Mouse (Mus musculus): ENCODE measurements around the gene Larp4b. TPM values are rescaled to one million over a fixed set of nuclear protein-coding genes. Genes with fewer than 3 reads are reported as not detected.

Larp4b gene
- polyA plus RNA-seq, 1 experiment from 2014 or later = 45.2 TPM

GRCm38 (mm10) chr13:9113735-9114134, 20.1 kb downstream of the Larp4b start:
- Histone ChIP-seq H3K9ac (replicated peaks; ENCODE audit: low read depth, low read length) (no peak overlapping the region), H3K27me3 (ENCODE audit: control insufficient read depth, insufficient read depth, low read length) (no peaks in the 10 kb centered on the region), H3K4me1 (ENCODE audit: control insufficient read depth, insufficient read depth, low read length) (no peaks in the 10 kb centered on the region), H3K27ac (ENCODE audit: low read depth, low read length) (no peak overlapping the region), H3K36me3 (ENCODE audit: control insufficient read depth, insufficient read depth, low read length) (no peaks in the 10 kb centered on the region), H3K4me3 (ENCODE audit: low read depth, low read length) (no peak overlapping the region), H3K4me2 (ENCODE audit: low read depth, low read length) (no peak overlapping the region), H3K9me3 (ENCODE audit: control insufficient read depth, low read length) (no peaks in the 10 kb centered on the region)
- WGBS = 95% methylated on average over 3 of the region's 3 CpGs
- ATAC-seq (ENCODE audit: low read depth) = no peak

GRCm38 (mm10) chr13:9120835-9121542, 27.3 kb downstream of the Larp4b start:
- H3K4me1 ChIP-seq (ENCODE audit: control insufficient read depth, insufficient read depth, low read length) = no peaks in the 10 kb centered on the region
- ATAC-seq (ENCODE audit: low read depth) = no peak
- 86% methylated on average over 10 of the region's 10 CpGs for WGBS
- no peak overlapping the region for H3K4me3 ChIP-seq (ENCODE audit: low read depth, low read length)
- H3K27me3 ChIP-seq (ENCODE audit: control insufficient read depth, insufficient read depth, low read length) = no peaks in the 10 kb centered on the region
- no peak overlapping the region for H3K4me2 ChIP-seq (ENCODE audit: low read depth, low read length)
- H3K36me3 ChIP-seq (ENCODE audit: control insufficient read depth, insufficient read depth, low read length) = peaks cover 16% of the 10 kb centered on the region
- H3K27ac ChIP-seq (ENCODE audit: low read depth, low read length) = no peak overlapping the region
- H3K9ac ChIP-seq (replicated peaks; ENCODE audit: low read depth, low read length) = no peak overlapping the region
- H3K9me3 ChIP-seq (ENCODE audit: control insufficient read depth, low read length) = no peaks in the 10 kb centered on the region

- no peak for ATAC-seq (ENCODE audit: low read depth)
- no peaks in the 10 kb centered on the region for H3K9me3 ChIP-seq (ENCODE audit: control insufficient read depth, low read length)
- H3K4me2 ChIP-seq (ENCODE audit: low read depth, low read length) = no peak overlapping the region
- H3K9ac ChIP-seq (replicated peaks; ENCODE audit: low read depth, low read length) = no peak overlapping the region
- H3K27ac ChIP-seq (ENCODE audit: low read depth, low read length) = no peak overlapping the region
- H3K4me1 ChIP-seq (ENCODE audit: control insufficient read depth, insufficient read depth, low read length) = no peaks in the 10 kb centered on the region
- peaks cover 16% of the 10 kb centered on the region for H3K36me3 ChIP-seq (ENCODE audit: control insufficient read depth, insufficient read depth, low read length)
- 95% methylated on average over 4 of the region's 4 CpGs for WGBS
- H3K4me3 ChIP-seq (ENCODE audit: low read depth, low read length) = no peak overlapping the region
- no peaks in the 10 kb centered on the region for H3K27me3 ChIP-seq (ENCODE audit: control insufficient read depth, insufficient read depth, low read length)
Measured at GRCm38 (mm10) chr13:9122045-9122444, 28.4 kb downstream of the Larp4b start.

- Histone ChIP-seq H3K4me2 (ENCODE audit: low read depth, low read length) (no peak overlapping the region), H3K27ac (ENCODE audit: low read depth, low read length) (no peak overlapping the region), H3K9me3 (ENCODE audit: control insufficient read depth, low read length) (no peaks in the 10 kb centered on the region), H3K36me3 (ENCODE audit: control insufficient read depth, insufficient read depth, low read length) (peaks cover 27% of the 10 kb centered on the region), H3K4me3 (ENCODE audit: low read depth, low read length) (no peak overlapping the region), H3K27me3 (ENCODE audit: control insufficient read depth, insufficient read depth, low read length) (no peaks in the 10 kb centered on the region), H3K4me1 (ENCODE audit: control insufficient read depth, insufficient read depth, low read length) (no peaks in the 10 kb centered on the region), H3K9ac (replicated peaks; ENCODE audit: low read depth, low read length) (no peak overlapping the region)
- ATAC-seq (ENCODE audit: low read depth) = no peak
- WGBS = 95% methylated on average over 7 of the region's 7 CpGs
Measured at GRCm38 (mm10) chr13:9125193-9125592, 31.5 kb downstream of the Larp4b start.

GRCm38 (mm10) chr13:9127715-9128114, 34.0 kb downstream of the Larp4b start:
- Histone ChIP-seq H3K36me3 (ENCODE audit: control insufficient read depth, insufficient read depth, low read length) (peaks cover 27% of the 10 kb centered on the region), H3K9ac (replicated peaks; ENCODE audit: low read depth, low read length) (no peak overlapping the region), H3K4me2 (ENCODE audit: low read depth, low read length) (no peak overlapping the region), H3K27me3 (ENCODE audit: control insufficient read depth, insufficient read depth, low read length) (no peaks in the 10 kb centered on the region), H3K9me3 (ENCODE audit: control insufficient read depth, low read length) (no peaks in the 10 kb centered on the region), H3K4me1 (ENCODE audit: control insufficient read depth, insufficient read depth, low read length) (no peaks in the 10 kb centered on the region), H3K27ac (ENCODE audit: low read depth, low read length) (no peak overlapping the region), H3K4me3 (ENCODE audit: low read depth, low read length) (no peak overlapping the region)
- WGBS = 97% methylated on average over 4 of the region's 4 CpGs
- no peak for ATAC-seq (ENCODE audit: low read depth)

GRCm38 (mm10) chr13:9128707-9129314, 35.1 kb downstream of the Larp4b start:
- Histone ChIP-seq H3K4me1 (ENCODE audit: control insufficient read depth, insufficient read depth, low read length) (no peaks in the 10 kb centered on the region), H3K27ac (ENCODE audit: low read depth, low read length) (no peak overlapping the region), H3K4me2 (ENCODE audit: low read depth, low read length) (no peak overlapping the region), H3K4me3 (ENCODE audit: low read depth, low read length) (no peak overlapping the region), H3K36me3 (ENCODE audit: control insufficient read depth, insufficient read depth, low read length) (peaks cover 22% of the 10 kb centered on the region), H3K9ac (replicated peaks; ENCODE audit: low read depth, low read length) (no peak overlapping the region), H3K9me3 (ENCODE audit: control insufficient read depth, low read length) (no peaks in the 10 kb centered on the region), H3K27me3 (ENCODE audit: control insufficient read depth, insufficient read depth, low read length) (no peaks in the 10 kb centered on the region)
- ATAC-seq (ENCODE audit: low read depth) = no peak
- WGBS = 94% methylated on average over 6 of the region's 6 CpGs

- H3K27ac ChIP-seq (ENCODE audit: low read depth, low read length) = no peak overlapping the region
- H3K4me1 ChIP-seq (ENCODE audit: control insufficient read depth, insufficient read depth, low read length) = no peaks in the 10 kb centered on the region
- no peaks in the 10 kb centered on the region for H3K9me3 ChIP-seq (ENCODE audit: control insufficient read depth, low read length)
- H3K4me3 ChIP-seq (ENCODE audit: low read depth, low read length) = no peak overlapping the region
- peaks cover 15% of the 10 kb centered on the region; the same call in 1 of the 2 replicates for H3K36me3 ChIP-seq (ENCODE audit: control insufficient read depth, insufficient read depth, low read length)
- 88% methylated on average over 2 of the region's 2 CpGs for whole genome bisulfite sequencing
- H3K4me2 ChIP-seq (ENCODE audit: low read depth, low read length) = no peak overlapping the region
- ATAC-seq (ENCODE audit: low read depth) = no peak
- no peaks in the 10 kb centered on the region for H3K27me3 ChIP-seq (ENCODE audit: control insufficient read depth, insufficient read depth, low read length)
- H3K9ac ChIP-seq (replicated peaks; ENCODE audit: low read depth, low read length) = no peak overlapping the region
Measured at GRCm38 (mm10) chr13:9134421-9134820, 40.7 kb downstream of the Larp4b start.

GRCm38 (mm10) chr13:9136088-9136487, 42.4 kb downstream of the Larp4b start:
- WGBS = 94% methylated on average over 6 of the region's 6 CpGs
- Histone ChIP-seq H3K27me3 (ENCODE audit: control insufficient read depth, insufficient read depth, low read length) (no peaks in the 10 kb centered on the region), H3K9me3 (ENCODE audit: control insufficient read depth, low read length) (no peaks in the 10 kb centered on the region), H3K4me2 (ENCODE audit: low read depth, low read length) (no peak overlapping the region), H3K36me3 (ENCODE audit: control insufficient read depth, insufficient read depth, low read length) (peaks cover 16% of the 10 kb centered on the region; the same call in 1 of the 2 replicates), H3K4me3 (ENCODE audit: low read depth, low read length) (no peak overlapping the region), H3K27ac (ENCODE audit: low read depth, low read length) (no peak overlapping the region), H3K9ac (replicated peaks; ENCODE audit: low read depth, low read length) (no peak overlapping the region), H3K4me1 (ENCODE audit: control insufficient read depth, insufficient read depth, low read length) (no peaks in the 10 kb centered on the region)
- ATAC-seq (ENCODE audit: low read depth) = no peak

- Histone ChIP-seq H3K27ac (ENCODE audit: low read depth, low read length) (no peak overlapping the region), H3K4me1 (ENCODE audit: control insufficient read depth, insufficient read depth, low read length) (no peaks in the 10 kb centered on the region), H3K27me3 (ENCODE audit: control insufficient read depth, insufficient read depth, low read length) (no peaks in the 10 kb centered on the region), H3K36me3 (ENCODE audit: control insufficient read depth, insufficient read depth, low read length) (peaks cover 16% of the 10 kb centered on the region; the same call in 1 of the 2 replicates), H3K9me3 (ENCODE audit: control insufficient read depth, low read length) (no peaks in the 10 kb centered on the region), H3K4me2 (ENCODE audit: low read depth, low read length) (no peak overlapping the region), H3K9ac (replicated peaks; ENCODE audit: low read depth, low read length) (no peak overlapping the region), H3K4me3 (ENCODE audit: low read depth, low read length) (no peak overlapping the region)
- WGBS = 80% methylated on average over 4 of the region's 4 CpGs
- peak; percentile 51; the same call in 1 of the 2 replicates for ATAC-seq (ENCODE audit: low read depth)
Measured at GRCm38 (mm10) chr13:9136733-9137132, 43.1 kb downstream of the Larp4b start.
